Mouse (Mus musculus) inflammation-experienced regulatory T-cells (primary cell): ENCODE results near the gene Cox6a1. TPM values are rescaled to one million over a fixed set of nuclear protein-coding genes. Genes with fewer than 3 reads are reported as not detected.

Experiments used
- polyA plus RNA-seq, 2 experiments: library from polyadenylated mRNA; unstranded; fragments of 100-300 nt; shearing (Covaris generic); gene quantifications; one replicate each; pipeline ENCODE4 v1.2.1; 2017

Gene Cox6a1
- 100 to 1,000 TPM; 460 to 511 TPM for polyA plus RNA-seq

DNA sequence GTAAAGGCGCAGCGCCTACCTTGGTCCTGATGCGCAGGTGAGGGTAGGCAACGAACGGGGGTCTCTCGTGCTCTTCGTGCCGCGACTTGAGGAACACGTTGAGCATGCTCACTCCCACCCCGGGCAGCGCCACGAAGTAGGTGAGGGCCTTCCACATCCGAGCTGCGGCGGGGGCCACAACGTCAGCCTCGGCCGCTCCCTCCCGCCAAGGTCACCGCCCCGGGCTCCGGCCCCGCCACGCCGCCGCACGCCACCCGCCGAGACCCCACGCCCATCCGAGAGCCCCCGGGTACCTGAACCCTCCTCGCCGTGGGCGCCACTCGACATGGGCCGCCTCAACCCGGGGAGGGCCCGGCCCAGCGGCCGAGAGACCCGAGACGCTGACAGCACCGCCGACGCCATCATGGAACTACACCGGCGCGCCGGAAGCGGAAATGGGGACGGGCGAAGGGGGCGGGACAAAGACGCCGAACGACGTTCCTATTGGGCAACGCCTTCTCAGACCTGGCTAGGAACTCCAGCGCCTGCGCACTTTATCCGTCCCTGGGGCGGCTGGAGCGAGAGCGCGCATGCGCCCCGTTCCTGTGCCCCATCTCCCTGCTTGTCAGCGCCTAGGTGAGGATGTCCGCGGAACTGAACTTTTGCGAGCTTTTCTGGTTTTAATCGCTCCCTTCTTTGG lies at the start of gene Cox6a1:
Gene Cox6a1, minus strand, starts transcription at position 436 of the 679 bp plus-strand sequence.

DNA sequence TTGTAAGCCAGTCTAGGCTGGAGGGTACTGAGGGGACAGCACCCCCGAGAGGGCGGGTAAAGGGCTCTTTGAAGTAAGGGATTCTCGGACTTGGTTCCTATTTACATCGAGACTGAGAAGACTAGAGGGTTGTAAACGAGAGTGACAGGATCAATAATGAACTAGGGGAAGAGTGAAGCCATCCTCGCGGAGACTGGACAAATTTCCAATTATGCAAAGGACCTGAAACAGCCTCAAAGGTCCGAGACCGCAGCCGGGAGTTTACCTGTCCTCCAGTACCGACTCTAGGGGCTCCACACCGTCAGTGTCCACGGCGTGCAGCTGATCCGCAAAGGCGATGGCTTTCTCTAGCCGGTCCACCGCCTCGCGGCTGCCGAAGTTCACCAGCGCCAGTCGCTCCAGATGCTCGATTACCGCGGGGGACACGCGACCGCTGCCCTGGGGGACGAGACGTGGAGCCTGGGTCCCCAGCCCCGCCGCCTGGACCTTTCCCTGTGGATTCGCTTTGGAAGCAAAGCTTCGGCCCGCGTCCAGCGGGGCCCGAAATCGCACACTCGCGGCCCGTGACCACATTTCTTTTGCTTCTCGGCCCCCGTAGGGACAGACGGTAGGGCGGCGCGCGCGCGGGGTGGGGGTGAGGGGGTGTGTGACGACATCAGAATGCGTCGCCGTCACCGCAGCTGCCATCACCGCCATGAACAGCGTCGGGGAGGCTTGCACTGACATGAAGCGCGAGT lies 8.0 kb downstream of the Cox6a1 start, which contains the start of the genes Gatc and Triap1:
Gene Gatc, minus strand, starts transcription at position 602 of the 737 bp plus-strand sequence.
Gene Triap1, plus strand, starts transcription at position 649 of the 737 bp plus-strand sequence.

DNA sequence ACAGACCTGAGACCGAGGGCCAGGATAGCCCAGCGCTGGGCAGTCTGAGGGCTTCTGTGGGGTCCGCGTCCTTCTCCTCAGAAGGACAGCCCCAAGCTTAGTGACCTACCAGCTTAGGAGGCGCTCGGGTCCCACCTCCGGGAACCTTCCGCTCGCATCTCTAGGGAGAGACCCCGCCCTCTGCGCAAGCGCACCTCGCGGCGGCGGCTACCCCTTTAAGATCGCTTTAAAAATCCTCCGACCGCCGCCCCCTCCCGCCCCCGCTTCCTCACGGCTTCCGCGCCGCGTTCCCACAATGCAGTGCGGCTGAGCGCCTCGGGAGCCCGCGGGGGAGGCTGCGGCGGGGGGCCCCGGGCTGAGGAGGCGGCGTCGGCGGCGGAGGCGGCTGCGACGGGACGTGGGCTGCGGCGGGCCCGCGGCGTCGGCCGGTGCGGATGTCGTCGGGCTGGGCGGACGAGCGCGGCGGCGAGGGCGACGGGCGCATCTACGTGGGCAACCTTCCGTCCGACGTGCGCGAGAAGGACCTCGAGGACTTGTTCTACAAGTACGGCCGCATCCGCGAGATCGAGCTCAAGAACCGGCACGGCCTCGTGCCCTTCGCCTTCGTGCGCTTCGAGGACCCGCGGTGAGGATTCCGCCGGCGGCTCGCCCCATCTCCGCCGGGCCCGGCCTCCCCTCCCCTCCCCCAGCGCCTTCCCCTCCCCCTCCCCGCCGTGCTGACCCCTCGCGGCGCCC lies 21.7 kb downstream of the Cox6a1 start, which contains the start of gene Srsf9:
Gene Srsf9, plus strand, starts transcription at position 303 of the 735 bp plus-strand sequence.

DNA sequence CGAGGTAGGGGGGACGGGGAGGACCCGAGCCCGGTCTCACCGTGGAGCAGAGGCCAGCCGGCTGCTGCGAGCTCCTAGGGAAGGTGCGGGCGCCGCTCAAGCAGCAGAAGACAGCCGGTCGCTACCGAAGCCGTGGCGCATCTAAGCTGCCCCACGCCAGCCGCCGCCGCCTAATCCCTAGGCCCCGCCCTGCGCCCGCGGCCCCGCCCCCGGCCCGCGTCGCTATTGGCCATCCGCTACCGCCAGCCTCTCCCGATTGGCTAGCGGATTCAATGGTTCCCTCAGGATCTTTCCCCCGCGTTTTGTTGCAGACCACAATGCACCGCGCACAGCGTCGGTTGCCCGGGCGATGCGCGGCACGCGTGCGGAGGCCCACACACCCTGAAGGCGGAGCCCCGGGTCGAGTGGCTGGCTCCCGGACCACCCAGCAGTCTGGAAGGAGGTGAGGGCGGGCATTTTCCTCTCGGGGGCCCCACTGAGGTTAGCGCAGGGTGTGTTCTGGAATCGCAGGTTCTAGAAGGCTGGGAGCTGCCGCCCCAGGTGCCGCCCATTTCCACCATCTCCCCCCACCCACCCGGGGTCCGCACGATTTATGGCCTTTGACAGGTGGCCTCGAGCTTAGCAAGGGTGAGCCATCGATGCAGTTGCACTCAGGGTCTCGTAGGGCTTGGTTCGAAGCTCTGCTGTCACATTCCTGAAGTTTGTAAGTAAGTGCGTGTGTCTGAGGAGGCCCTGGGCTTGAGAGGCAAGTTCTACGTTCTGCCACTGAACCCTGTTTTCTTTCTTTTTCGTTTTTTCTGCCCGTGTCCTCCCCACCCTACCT lies 47.8 kb downstream of the Cox6a1 start, which contains the start of gene Dynll1:
Gene Dynll1, minus strand, starts transcription at position 208 of the 823 bp plus-strand sequence.

Other genes starting within 250 kb of the Cox6a1 start
- 10 to 100 TPM; 29.1 to 35.3 TPM for gene Acads, start 229.6 kb downstream of the Cox6a1 start, polyA plus RNA-seq
- 10 to 100 TPM; 55.6 to 59.5 TPM for gene Unc119b, start 214.0 kb downstream of the Cox6a1 start, polyA plus RNA-seq
- 10 to 100 TPM; 79.0 to 95.9 TPM for gene Mlec, start 190.8 kb downstream of the Cox6a1 start, polyA plus RNA-seq
- not detected for gene Cabp1, start 154.6 kb downstream of the Cox6a1 start, polyA plus RNA-seq
- gene Pop5, start 113.1 kb downstream of the Cox6a1 start, polyA plus RNA-seq, result 100 to 1,000 TPM; 180 to 186 TPM
- gene Rnf10, start 76.1 kb downstream of the Cox6a1 start, polyA plus RNA-seq, result 100 to 1,000 TPM; 122 to 124 TPM
- gene Coq5, start 69.3 kb downstream of the Cox6a1 start, polyA plus RNA-seq, result 10 to 100 TPM; 41.6 to 49.5 TPM
- gene Dynll1, start 48.0 kb downstream of the Cox6a1 start, polyA plus RNA-seq, result 100 to 1,000 TPM; 508 to 740 TPM
- 100 to 1,000 TPM; 121 to 126 TPM for gene Srsf9, start 21.8 kb downstream of the Cox6a1 start, polyA plus RNA-seq
- 10 to 100 TPM; 23.4 to 25.1 TPM for gene Gatc, start 7.8 kb downstream of the Cox6a1 start, polyA plus RNA-seq
- gene Triap1, start 7.8 kb downstream of the Cox6a1 start, polyA plus RNA-seq, result 10 to 100 TPM; 47.3 to 52.3 TPM
- gene Msi1, start 80.6 kb upstream of the Cox6a1 start, polyA plus RNA-seq, result 1 to 10 TPM in 1 of 2 experiments, under 1 TPM in 1; 0.24 to 1.0 TPM
- gene Pla2g1b, start 117.3 kb upstream of the Cox6a1 start, polyA plus RNA-seq, result not detected
- 10 to 100 TPM in 1 of 2 experiments, 1 to 10 TPM in 1; 8.6 to 18.7 TPM for gene Sirt4, start 135.7 kb upstream of the Cox6a1 start, polyA plus RNA-seq
- 10 to 100 TPM; 50.1 to 57.5 TPM for gene Pxn, start 157.7 kb upstream of the Cox6a1 start, polyA plus RNA-seq
- gene Rplp0, start 210.5 kb upstream of the Cox6a1 start, polyA plus RNA-seq, result 1,000 to 10,000 TPM; 1,423 to 1,938 TPM
- gene Gcn1l1, start 216.3 kb upstream of the Cox6a1 start, polyA plus RNA-seq, result 10 to 100 TPM; 46.4 to 68.3 TPM